Mouse (Mus musculus) embryonic facial prominence, embryonic 14.5 days (tissue): Measurements from ENCODE around the gene Aars2. TPM values are rescaled to one million over a fixed set of nuclear protein-coding genes. Genes with fewer than 3 reads are reported as not detected.

Experiments
- ATAC-seq: fragments of 200-750 bp; cut with Nextera tagmentation; 2 replicates; pipeline ENCODE4 v1.8.0; 2017; ENCODE audit warnings: low read depth, moderate number of reproducible peaks, moderate TSS enrichment
- DNase-seq: peaks from one replicate; pipeline ENCODE4 v3.0.0-alpha.2; 2015; ENCODE audit warnings: low spot score
- H3K27ac ChIP-seq: fragments of 300-500 bp; sonication (generic); replicated peaks from 2 replicates; pipeline ENCODE4 v1.5.1; 2014; ENCODE audit warnings: low read depth, mild to moderate bottlenecking, low read length, moderate library complexity
- H3K27me3 ChIP-seq: fragments of 300-500 bp; sonication (generic); replicated peaks from 2 replicates; pipeline ENCODE4 v1.6.1; 2014; ENCODE audit warnings: low read length; ENCODE audit not compliant: control insufficient read depth, insufficient read depth
- H3K36me3 ChIP-seq: fragments of 300-500 bp; sonication (generic); 2 replicates; pipeline ENCODE4 v1.6.1; 2014; ENCODE audit warnings: low read length, mixed read lengths; ENCODE audit not compliant: control insufficient read depth, insufficient read depth
- H3K4me1 ChIP-seq: fragments of 300-500 bp; sonication (generic); 2 replicates; pipeline ENCODE4 v1.6.1; 2014; ENCODE audit warnings: antibody characterized with exemption, low read length; ENCODE audit not compliant: control insufficient read depth, insufficient read depth
- H3K4me2 ChIP-seq: fragments of 300-500 bp; sonication (generic); 2 replicates; pipeline ENCODE4 v1.6.1; 2014; ENCODE audit warnings: low read depth, mild to moderate bottlenecking, low read length, moderate library complexity, mixed read lengths
- H3K4me3 ChIP-seq: fragments of 300-500 bp; sonication (generic); 2 replicates; pipeline ENCODE4 v1.5.1; 2014; ENCODE audit warnings: low read depth, mild to moderate bottlenecking, low read length
- H3K9ac ChIP-seq: fragments of 300-500 bp; sonication (generic); 2 replicates; pipeline ENCODE4 v1.6.1; 2014; ENCODE audit warnings: low read depth, mild to moderate bottlenecking, low read length, moderate library complexity, mixed read lengths
- H3K9me3 ChIP-seq: fragments of 300-500 bp; sonication (generic); 2 replicates; pipeline ENCODE4 v1.6.1; 2016; ENCODE audit warnings: low read length; ENCODE audit not compliant: control insufficient read depth
- WGBS: fragments of 180-500 bp; shearing (Covaris S2); extraction: QIAGEN DNeasy Blood & Tissue Kit; methylation state at CpG from one replicate; pipeline ENCODE4 v1.1.7; 2014; 5-methylcytosine and 5-hydroxymethylcytosine counted together
- polyA plus RNA-seq: library from polyadenylated mRNA; unstranded; fragments of >200 nt; fragmentation: Nextera tagmentation; extraction: Ambion mirVana; gene quantifications from 2 replicates; pipeline ENCODE4 v1.2.1, GENCODE M21; 2014

The Aars2 gene
- polyA plus RNA-seq, 1 experiment from 2014 or later: 12.5 TPM

- peaks cover 7% of the 10 kb centered on the region; the same call in 1 of the 2 replicates for H3K36me3 ChIP-seq
- DNase-seq (no peak), ATAC-seq (no peak)
- no peak overlapping the region for H3K9ac ChIP-seq
- 74% methylated on average over 21 of the region's 21 CpGs for WGBS
- H3K9me3 ChIP-seq: no peaks in the 10 kb centered on the region
- H3K27me3 ChIP-seq: peaks cover 30% of the 10 kb centered on the region
- no peak overlapping the region for H3K4me3 ChIP-seq
- H3K4me2 ChIP-seq: no peak overlapping the region
- peaks cover 5% of the 10 kb centered on the region; the same call in 1 of the 2 replicates for H3K4me1 ChIP-seq
- no peak overlapping the region for H3K27ac ChIP-seq
Observed at GRCm38 (mm10) chr17:45539664-45540063, 33.0 kb downstream of the Aars2 start.

- no peak overlapping the region for H3K4me3 ChIP-seq
Observed at GRCm38 (mm10) chr17:45542129-45542528, 35.5 kb downstream of the Aars2 start.

DNA sequence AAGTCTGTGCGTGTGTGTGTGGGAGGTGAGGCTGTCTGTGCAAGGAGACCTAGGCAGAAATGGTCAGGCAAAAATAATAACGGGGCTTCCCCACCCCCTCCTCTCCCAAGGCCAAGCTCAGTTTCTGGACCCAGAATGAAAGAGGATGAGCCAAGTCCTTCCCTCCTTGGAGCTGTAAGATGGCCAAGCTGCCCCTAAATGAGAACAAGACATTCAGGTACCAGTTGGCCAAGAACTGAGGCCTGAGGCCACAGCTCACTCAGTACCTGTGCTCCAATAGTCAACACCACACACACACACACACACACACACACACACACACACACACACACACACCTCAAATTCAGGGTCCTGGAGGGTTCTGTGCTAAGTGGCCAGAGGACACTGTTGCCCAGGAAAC is 36.1 kb downstream of the Aars2 start:
- Histone ChIP-seq H3K4me2 (no peak overlapping the region), H3K4me3 (no peak overlapping the region), H3K27me3 (peaks cover 56% of the 10 kb centered on the region), H3K27ac (no peak overlapping the region), H3K9me3 (no peaks in the 10 kb centered on the region), H3K9ac (no peak overlapping the region), H3K36me3 (peaks cover 20% of the 10 kb centered on the region), H3K4me1 (peaks cover 5% of the 10 kb centered on the region; the same call in 1 of the 2 replicates)
- no peak for ATAC-seq
- WGBS: 77% methylated on average over 2 of the region's 2 CpGs
- DNase-seq: no peak

More at GRCm38 (mm10) chr17:45542129-45542528, 35.5 kb downstream of the Aars2 start:
- no peaks in the 10 kb centered on the region for H3K9me3 ChIP-seq
- WGBS: 26% methylated on average over 6 of the region's 6 CpGs
- H3K4me1 ChIP-seq: peaks cover 5% of the 10 kb centered on the region; the same call in 1 of the 2 replicates
- no peak overlapping the region for H3K4me2 ChIP-seq
- H3K27me3 ChIP-seq: peaks cover 51% of the 10 kb centered on the region
- peaks cover 20% of the 10 kb centered on the region for H3K36me3 ChIP-seq
- no peak for ATAC-seq
- no peak overlapping the region for H3K9ac ChIP-seq
- no peak overlapping the region for H3K27ac ChIP-seq
- DNase-seq: no peak

GRCm38 (mm10) chr17:45543115-45543514 is 36.5 kb downstream of the Aars2 start:
- DNase-seq (no peak), ATAC-seq (no peak)
- no peak overlapping the region for H3K4me2 ChIP-seq
- H3K36me3 ChIP-seq: peaks cover 20% of the 10 kb centered on the region
- no peak overlapping the region for H3K27ac ChIP-seq
- peaks cover 61% of the 10 kb centered on the region for H3K27me3 ChIP-seq
- 39% methylated on average over 1 of the region's 1 CpGs for WGBS
- peaks cover 5% of the 10 kb centered on the region; the same call in 1 of the 2 replicates for H3K4me1 ChIP-seq
- no peaks in the 10 kb centered on the region for H3K9me3 ChIP-seq
- H3K9ac ChIP-seq: no peak overlapping the region
- no peak overlapping the region for H3K4me3 ChIP-seq

DNA sequence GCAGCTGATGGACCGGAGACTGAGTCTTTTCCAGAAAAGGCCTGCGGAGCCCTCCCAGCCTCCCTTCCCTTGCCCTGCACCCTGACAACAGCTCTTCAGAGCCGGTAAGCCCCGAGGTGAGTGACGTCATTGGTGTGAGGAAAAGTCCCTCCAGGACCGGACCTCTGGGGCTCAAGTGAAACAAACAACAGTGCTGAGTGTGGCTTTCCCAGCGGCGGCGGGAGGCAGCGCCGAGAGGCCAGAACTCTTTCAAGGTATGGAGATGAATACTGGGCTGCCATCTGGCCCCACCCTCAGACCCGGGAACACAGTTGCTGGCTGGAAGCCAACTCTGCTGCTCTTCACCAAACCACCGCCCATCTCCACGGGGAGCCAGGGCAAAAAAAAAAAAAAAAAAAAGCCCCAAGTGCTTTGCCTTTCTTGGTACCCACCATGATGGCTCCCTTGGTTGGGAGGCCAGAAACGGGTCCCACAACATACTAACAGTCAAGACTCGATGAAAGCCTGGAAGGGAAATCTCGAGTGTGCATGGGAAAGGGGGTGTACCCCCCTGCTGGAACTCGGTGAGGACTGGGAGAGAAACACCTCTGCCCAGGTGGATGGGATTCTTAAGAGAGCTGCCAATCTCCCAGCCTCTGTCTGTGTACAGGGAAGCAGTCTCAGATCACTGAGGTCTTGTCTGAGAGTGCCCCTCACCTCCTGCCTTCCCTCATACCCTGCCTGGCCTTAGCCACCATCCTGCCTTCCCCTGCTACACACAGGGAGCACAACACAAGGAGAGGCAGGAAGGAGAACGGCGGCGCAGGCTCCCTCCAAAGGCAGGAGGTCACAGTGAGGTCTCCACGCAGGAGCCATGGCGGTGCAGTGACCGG is 37.6 kb downstream of the Aars2 start:
- Histone ChIP-seq H3K4me3 (no peak overlapping the region), H3K27me3 (peaks cover 61% of the 10 kb centered on the region), H3K4me2 (peak overlapping the region; percentile 44), H3K9ac (no peak overlapping the region), H3K9me3 (no peaks in the 10 kb centered on the region), H3K36me3 (peaks cover 20% of the 10 kb centered on the region), H3K4me1 (peaks cover 5% of the 10 kb centered on the region; the same call in 1 of the 2 replicates), H3K27ac (no peak overlapping the region)
- ATAC-seq (no peak), DNase-seq (peak; percentile 58)
- WGBS: 14% methylated on average over 21 of the region's 24 CpGs

GRCm38 (mm10) chr17:45544873-45545277 is 38.2 kb downstream of the Aars2 start:
- Histone ChIP-seq H3K9ac (no peak overlapping the region), H3K27me3 (peaks cover 55% of the 10 kb centered on the region), H3K4me2 (peak overlapping the region; percentile 44), H3K27ac (no peak overlapping the region), H3K9me3 (no peaks in the 10 kb centered on the region), H3K36me3 (peaks cover 20% of the 10 kb centered on the region), H3K4me3 (peak overlapping the region; percentile 18), H3K4me1 (peaks cover 5% of the 10 kb centered on the region; the same call in 1 of the 2 replicates)
- 27% methylated on average over 22 of the region's 46 CpGs for WGBS
- DNase-seq: no peak
- no peak for ATAC-seq

GRCm38 (mm10) chr17:45545278-45545961 is 38.8 kb downstream of the Aars2 start:
- Histone ChIP-seq H3K36me3 (peaks cover 20% of the 10 kb centered on the region), H3K4me3 (peak overlapping the region; percentile 18), H3K27me3 (peaks cover 55% of the 10 kb centered on the region), H3K27ac (no peak overlapping the region), H3K9me3 (no peaks in the 10 kb centered on the region), H3K4me1 (peaks cover 5% of the 10 kb centered on the region; the same call in 1 of the 2 replicates), H3K4me2 (peak overlapping the region; percentile 44), H3K9ac (no peak overlapping the region)
- ATAC-seq (no peak), DNase-seq (no peak)
- 20% methylated on average over 46 of the region's 74 CpGs for WGBS

DNA sequence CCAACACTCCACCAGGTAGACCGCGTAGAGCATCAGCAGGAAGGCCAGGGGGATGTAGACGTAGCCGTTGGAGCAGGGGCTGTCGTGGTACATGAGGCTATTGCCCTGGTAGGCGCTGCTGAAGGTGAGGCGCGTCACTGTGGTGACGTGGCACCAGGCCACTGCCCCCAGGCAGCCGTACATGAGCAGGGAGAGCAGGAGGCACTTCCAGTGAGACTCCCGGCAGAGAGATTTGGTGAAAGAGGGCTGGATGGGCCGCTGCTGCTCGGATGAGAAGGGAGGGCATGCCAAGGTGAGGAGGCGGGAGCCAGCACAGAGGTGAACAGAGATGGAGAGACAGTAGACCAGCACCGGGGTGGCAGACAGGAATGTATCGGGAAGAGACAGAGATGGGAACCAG is 40.3 kb downstream of the Aars2 start:
- Histone ChIP-seq H3K9me3 (no peaks in the 10 kb centered on the region), H3K4me2 (no peak overlapping the region), H3K36me3 (peaks cover 20% of the 10 kb centered on the region), H3K4me1 (peaks cover 5% of the 10 kb centered on the region; the same call in 1 of the 2 replicates), H3K9ac (no peak overlapping the region), H3K27me3 (peaks cover 55% of the 10 kb centered on the region), H3K4me3 (no peak overlapping the region), H3K27ac (no peak overlapping the region)
- no peak for DNase-seq
- ATAC-seq: no peak
- 74% methylated on average over 16 of the region's 16 CpGs for WGBS
